Mouse (Mus musculus) kidney, postnatal 36 days (tissue): ENCODE results near the gene Actl7b.

Source experiments
- DNase-seq, 2 experiments: peaks; one replicate each; pipeline ENCODE4 v3.0.0; 2021 to 2022; ENCODE audit warnings: mixed read lengths in 2 of 2

Gene Actl7b

GRCm38 (mm10) chr4:56741041-56741493 lies at the start of gene Actl7b:
Gene Actl7b (minus strand): TSS chr4:56741443.
- no peak for DNase-seq

DNA sequence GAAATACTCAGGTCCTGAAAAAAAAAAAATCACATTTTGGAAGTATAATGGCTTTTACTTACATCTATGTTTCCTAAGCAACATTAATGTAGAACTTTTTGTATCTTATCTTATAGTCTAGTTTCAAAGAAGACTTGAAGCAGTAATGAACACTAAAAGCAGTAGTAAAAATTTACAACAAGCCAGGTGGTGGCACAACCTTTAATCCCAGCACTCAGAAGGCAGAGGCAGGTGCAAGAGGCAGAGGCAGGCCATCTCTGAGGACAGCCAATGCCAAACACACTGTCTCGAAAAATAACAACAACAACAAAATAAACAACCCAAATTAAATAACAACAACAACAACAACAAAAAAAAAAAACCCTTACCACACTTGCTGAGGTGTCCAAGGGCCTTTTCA lies 29.8 kb upstream of the Actl7b start:
- DNase-seq: no peak

DNA sequence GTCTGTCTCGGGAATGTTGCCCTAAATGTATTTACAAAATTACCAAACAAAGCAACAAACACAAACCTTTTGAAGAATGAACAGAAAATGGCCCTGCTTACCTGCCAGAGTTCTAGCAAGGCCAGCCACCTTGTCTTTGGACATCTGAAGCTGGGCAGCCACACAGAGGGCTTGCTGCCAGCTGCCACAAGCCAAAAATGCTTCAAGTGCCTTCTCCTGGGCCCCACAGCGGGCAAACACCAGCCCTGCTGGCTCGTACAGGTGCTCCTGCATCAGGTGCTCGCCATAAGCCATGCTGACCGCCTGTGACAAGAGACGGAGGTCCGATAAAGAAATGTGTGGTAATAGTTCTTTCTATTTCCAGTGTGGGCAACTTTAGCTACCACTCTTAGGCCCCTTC lies 27.7 kb upstream of the Actl7b start:
- peak in 1 of 2 experiments; percentile 25 for DNase-seq

GRCm38 (mm10) chr4:56767861-56768284 lies 26.6 kb upstream of the Actl7b start:
- no peak for DNase-seq

DNA sequence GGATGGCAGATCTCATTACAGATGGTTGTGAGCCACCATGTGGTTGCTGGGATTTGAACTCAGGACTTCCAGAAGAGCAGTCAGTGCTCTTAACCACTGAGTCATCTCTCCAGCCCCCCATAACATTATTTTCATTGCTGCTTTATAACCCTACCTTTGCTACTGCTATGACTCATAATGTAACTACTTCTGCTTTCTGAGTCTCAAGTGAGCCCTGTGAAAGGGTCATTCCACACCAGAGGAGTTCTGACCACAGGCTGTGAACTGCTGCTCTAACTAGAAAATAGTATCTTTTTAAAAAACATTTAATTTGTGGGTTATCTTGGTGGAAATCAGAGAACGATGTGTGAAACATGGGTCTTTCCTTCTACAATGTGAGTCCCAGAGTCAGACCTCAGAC lies 16.4 kb upstream of the Actl7b start:
- no peak for DNase-seq

- no peak for DNase-seq
Observed at GRCm38 (mm10) chr4:56756966-56757600, 15.8 kb upstream of the Actl7b start.

DNA sequence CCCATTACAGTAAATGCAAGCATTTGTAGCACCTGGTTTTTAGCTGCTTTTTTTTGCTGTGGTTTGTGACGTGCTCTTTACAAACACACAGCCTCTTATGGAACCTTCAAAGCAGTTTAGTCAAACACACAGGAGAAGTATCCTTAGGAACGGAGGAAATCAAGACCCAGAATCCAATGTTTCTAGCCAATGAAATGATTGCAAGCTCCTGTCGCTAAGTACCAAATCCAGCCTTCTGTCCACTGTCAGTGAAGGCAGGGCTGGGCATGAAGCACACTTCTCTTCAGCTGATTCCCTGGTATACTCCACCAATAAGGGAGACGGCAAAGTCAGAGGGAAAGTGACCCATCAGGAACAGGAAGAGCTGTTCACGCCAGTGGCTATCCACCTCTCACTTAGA lies 14.8 kb upstream of the Actl7b start:
- no peak for DNase-seq

DNA sequence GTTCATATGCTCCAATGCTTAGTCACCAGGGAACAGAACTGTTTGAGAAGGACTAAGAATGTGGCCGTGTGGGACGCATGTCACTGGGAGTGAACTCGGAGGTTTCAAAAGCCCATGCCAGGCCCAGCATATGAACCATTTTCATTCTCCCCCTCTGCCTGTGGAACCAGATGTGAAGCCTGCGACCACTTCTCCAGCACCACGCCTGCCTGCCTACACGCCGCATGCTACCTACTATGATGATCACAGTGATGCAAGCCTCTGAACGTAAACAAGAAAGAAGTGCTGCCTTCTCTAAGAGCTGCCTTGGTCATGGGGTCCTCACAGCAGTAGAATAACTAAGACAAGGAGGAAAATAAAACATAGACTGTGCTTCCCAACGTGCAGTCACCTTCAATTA lies 6.2 kb upstream of the Actl7b start:
- no peak for DNase-seq

- DNase-seq: no peak
Observed at GRCm38 (mm10) chr4:56746345-56746744, 5.1 kb upstream of the Actl7b start.

DNA sequence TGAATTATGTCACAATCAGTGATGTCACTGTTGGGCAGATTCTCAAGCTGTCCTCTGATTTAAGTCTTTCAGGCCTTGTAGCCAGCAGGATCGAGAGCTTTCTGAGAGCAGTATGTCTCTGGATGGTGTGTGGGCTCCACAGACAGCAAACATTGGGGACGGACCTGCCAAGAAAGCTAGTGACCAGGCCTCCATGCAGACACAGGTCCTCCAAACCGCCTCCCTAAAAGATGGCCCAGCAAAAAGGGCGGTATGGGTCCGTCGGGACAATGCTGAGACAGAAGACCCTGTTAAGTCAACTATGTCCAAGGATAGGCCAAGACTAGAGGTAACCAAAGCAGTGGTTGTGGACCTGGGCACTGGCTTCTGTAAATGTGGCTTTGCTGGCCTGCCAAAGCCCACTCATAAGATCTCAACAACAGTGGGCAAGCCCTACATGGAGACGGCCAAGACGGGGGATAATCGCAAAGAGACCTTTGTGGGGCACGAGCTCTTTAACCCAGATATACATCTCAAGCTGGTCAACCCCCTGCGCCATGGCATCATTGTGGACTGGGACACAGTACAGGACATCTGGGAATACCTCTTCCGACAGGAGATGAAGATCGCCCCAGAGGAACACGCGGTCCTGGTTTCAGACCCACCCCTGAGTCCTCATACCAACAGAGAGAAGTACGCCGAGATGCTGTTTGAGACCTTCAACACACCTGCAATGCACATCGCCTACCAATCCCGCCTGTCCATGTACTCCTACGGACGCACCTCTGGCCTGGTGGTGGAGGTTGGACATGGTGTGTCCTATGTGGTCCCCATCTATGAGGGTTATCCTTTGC lies 2.3 kb upstream of the Actl7b start, which contains the start of gene Actl7a:
TSS of gene Actl7a (plus strand) at position 51 of the 833 bp plus-strand sequence.
- no peak for DNase-seq

- no peak for DNase-seq
Observed at GRCm38 (mm10) chr4:56742698-56743097, 1.5 kb upstream of the Actl7b start.

- DNase-seq: no peak
Observed at GRCm38 (mm10) chr4:56740611-56741010, 632 bp downstream of the Actl7b start.

DNA sequence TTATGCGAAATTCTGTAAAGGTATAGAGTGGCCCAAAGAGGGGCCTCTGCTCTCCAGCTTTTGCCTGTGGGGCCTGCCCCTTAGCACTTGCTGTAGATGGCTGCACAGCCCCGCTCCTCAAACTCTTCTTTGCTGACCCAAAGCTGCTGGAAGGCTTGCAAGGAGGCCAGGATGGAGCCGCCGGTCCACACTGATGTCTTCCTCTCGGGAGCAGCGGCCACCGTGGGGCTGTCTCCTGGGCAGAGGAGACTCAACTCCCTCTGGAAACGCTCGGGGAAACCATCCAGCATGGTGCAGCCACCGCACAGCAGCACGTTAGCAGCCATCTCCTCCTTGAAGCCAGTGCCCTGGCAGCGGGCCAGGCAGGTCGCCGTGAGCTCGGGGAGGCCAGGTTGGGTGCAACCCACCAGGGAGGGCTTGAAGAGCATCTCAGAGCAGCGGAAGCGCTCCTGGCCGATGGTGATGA lies 1.2 kb downstream of the Actl7b start, which contains the start of gene Gm26657:
TSS of gene Gm26657 (plus strand) at position 51 of the 466 bp plus-strand sequence.
- DNase-seq: no peak

- peak in 1 of 2 experiments; percentile 67 for DNase-seq
Observed at GRCm38 (mm10) chr4:56725839-56726238, 15.4 kb downstream of the Actl7b start.

DNA sequence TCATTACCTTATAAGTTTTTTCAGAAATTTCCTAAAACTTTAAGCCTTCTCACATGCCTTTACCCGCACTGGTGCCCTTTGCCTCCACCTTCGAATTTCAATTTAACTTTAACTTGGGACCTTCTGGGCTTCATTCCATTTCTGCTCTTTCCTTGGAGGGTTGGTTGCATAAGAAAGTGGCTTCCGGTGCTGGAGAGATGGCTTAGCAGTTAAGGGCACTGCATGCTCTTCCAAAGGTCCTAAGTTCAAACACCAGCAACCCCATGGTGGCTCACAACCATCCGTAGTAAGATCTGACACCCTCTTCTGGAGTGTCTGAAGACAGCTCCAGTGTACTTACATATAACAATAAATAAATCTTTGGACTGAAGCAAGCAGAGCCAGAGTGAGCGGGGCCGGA lies 18.0 kb downstream of the Actl7b start:
- peak; percentile 56 to 63 for DNase-seq

DNA sequence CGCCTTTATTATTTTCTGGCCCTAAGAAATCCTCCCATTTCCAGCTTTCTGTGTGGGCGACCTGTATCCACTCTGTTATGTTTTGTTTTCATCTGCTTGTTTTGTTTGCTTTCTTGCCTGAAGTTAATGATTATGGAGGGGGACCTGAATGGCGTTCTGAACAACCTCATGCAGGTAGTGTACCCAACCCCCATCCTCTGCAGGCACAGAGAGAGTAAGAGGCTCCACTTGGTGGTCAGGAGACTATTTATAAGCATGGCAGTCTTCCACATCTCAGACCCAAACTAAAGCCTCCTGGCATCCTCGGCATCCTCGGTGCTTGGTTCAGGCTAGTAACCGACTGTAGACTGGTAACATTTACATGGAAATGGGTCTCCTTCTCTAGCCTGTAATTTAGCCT lies 18.9 kb downstream of the Actl7b start:
- peak; percentile 50 to 54 for DNase-seq

GRCm38 (mm10) chr4:56721469-56721868 lies 19.8 kb downstream of the Actl7b start:
- peak; percentile 13 to 60 for DNase-seq

DNA sequence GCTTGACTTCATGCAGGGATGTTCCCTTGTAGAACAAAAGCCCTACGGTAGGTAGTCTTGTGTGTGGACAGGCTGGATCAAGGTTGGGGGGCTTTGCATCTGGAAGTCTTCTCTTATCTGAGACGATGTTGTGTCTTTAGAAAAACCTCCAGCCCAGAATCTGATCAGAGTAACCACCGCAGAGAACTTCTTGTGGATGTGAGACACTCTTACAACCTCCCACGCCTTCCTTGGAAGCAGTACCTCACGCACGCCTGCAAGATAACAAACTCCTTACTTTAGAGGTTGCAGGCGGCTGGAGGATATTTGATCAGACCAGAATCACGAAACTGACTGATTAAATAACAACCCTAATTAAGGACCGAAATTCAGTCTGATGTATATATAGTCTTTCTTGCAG lies 20.8 kb downstream of the Actl7b start:
- DNase-seq: no peak

GRCm38 (mm10) chr4:56719456-56719855 lies 21.8 kb downstream of the Actl7b start:
- DNase-seq: no peak

DNA sequence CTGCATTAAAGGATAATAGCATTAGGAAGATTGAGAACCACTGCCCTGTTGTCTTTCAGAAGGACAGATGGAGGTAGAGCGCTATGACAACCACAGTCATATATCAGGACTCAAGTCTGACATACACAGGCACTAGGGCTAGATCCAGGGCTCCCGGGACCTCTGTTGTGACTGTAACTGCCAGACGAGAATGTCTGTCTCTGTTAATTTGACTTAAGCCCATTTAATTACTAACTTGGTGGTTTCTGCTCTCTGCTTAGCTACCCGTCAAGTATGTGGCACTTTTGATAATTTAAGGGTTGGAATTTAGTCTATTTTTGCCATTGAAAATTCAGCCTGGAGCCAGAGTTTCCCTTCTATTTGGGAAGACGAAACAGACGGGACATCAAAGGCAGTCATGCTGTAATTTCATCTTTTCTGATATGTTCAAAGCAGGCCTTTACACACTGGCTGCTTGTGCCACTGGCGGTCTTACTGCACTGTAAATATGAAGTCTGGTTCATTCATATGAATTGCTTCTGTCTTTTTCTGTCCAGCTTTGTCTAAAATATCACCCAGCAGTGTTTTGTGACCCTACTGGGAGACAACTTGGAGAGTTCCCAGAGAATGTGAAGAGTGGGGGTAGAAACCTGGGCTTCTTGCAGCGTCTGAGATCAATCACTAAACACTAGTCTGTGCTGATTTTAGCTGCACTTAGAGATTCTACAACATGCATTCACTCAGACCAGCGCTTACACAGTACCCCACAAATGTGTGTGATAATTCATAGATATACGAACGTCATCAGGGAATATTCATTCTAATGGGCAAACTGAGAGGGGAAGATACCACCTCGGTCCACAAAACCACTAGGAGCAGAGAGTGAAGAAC lies 22.4 kb downstream of the Actl7b start:
- DNase-seq: peak; percentile 29 to 36

GRCm38 (mm10) chr4:56717932-56718331 lies 23.3 kb downstream of the Actl7b start:
- peak in 1 of 2 experiments; percentile 46 for DNase-seq

- DNase-seq: peak; percentile 46 to 67
Observed at GRCm38 (mm10) chr4:56716801-56717200, 24.4 kb downstream of the Actl7b start.

- no peak for DNase-seq
Observed at GRCm38 (mm10) chr4:56713155-56713554, 28.1 kb downstream of the Actl7b start.
